Mouse (Mus musculus) neural tube, embryonic 14.5 days (tissue): ENCODE measurements around the gene Ncf4. TPM values are rescaled to one million over a fixed set of nuclear protein-coding genes. Genes with fewer than 3 reads are reported as not detected.

Source experiments
- ATAC-seq: fragments of 200-750 bp; cut with Nextera tagmentation; 2 replicates; pipeline ENCODE4 v1.8.0; 2017; ENCODE audit warnings: low read depth, mild to moderate bottlenecking, moderate TSS enrichment, moderate library complexity
- H3K27ac ChIP-seq: fragments of 300-500 bp; sonication (generic); 2 replicates; pipeline ENCODE4 v1.5.1; 2014; ENCODE audit warnings: low read depth, mild to moderate bottlenecking, control low read depth, low read length, moderate library complexity, mixed read lengths
- H3K27me3 ChIP-seq: fragments of 300-500 bp; sonication (generic); 2 replicates; pipeline ENCODE4 v1.6.1; 2014; ENCODE audit warnings: low read length; ENCODE audit not compliant: control insufficient read depth, insufficient read depth
- H3K36me3 ChIP-seq: fragments of 300-500 bp; sonication (generic); 2 replicates; pipeline ENCODE4 v1.6.1; 2014; ENCODE audit warnings: low read length, mixed read lengths; ENCODE audit not compliant: control insufficient read depth, insufficient read depth
- H3K4me1 ChIP-seq: fragments of 300-500 bp; sonication (generic); 2 replicates; pipeline ENCODE4 v1.6.1; 2014; ENCODE audit warnings: low read length; ENCODE audit not compliant: control insufficient read depth, insufficient read depth
- H3K4me2 ChIP-seq: fragments of 300-500 bp; sonication (generic); 2 replicates; pipeline ENCODE4 v1.6.1; 2014; ENCODE audit warnings: mild to moderate bottlenecking, low read depth, low read length, control low read depth
- H3K4me3 ChIP-seq: fragments of 300-500 bp; sonication (generic); 2 replicates; pipeline ENCODE4 v1.5.1; 2014; ENCODE audit warnings: low read depth, low read length, control low read depth, mixed read lengths
- H3K9ac ChIP-seq: fragments of 300-500 bp; sonication (generic); replicated peaks from 2 replicates; pipeline ENCODE4 v1.6.1; 2014; ENCODE audit warnings: low read depth, mild to moderate bottlenecking, control low read depth, low read length, mixed read lengths
- H3K9me3 ChIP-seq: fragments of 300-500 bp; sonication (generic); 2 replicates; pipeline ENCODE4 v1.6.1; 2016; ENCODE audit warnings: low read length; ENCODE audit not compliant: control insufficient read depth
- WGBS: fragments of 180-500 bp; shearing (Covaris S2); extraction: QIAGEN DNeasy Blood & Tissue Kit; methylation state at CpG from one replicate; pipeline ENCODE4 v1.1.7; 2014; 5-methylcytosine and 5-hydroxymethylcytosine counted together
- polyA plus RNA-seq: library from polyadenylated mRNA; unstranded; fragments of >200 nt; fragmentation: Nextera tagmentation; extraction: Ambion mirVana; gene quantifications from 2 replicates; pipeline ENCODE4 v1.2.1, GENCODE M21; 2014

Gene Ncf4
- polyA plus RNA-seq = 1.5 TPM in 2 replicates

DNA sequence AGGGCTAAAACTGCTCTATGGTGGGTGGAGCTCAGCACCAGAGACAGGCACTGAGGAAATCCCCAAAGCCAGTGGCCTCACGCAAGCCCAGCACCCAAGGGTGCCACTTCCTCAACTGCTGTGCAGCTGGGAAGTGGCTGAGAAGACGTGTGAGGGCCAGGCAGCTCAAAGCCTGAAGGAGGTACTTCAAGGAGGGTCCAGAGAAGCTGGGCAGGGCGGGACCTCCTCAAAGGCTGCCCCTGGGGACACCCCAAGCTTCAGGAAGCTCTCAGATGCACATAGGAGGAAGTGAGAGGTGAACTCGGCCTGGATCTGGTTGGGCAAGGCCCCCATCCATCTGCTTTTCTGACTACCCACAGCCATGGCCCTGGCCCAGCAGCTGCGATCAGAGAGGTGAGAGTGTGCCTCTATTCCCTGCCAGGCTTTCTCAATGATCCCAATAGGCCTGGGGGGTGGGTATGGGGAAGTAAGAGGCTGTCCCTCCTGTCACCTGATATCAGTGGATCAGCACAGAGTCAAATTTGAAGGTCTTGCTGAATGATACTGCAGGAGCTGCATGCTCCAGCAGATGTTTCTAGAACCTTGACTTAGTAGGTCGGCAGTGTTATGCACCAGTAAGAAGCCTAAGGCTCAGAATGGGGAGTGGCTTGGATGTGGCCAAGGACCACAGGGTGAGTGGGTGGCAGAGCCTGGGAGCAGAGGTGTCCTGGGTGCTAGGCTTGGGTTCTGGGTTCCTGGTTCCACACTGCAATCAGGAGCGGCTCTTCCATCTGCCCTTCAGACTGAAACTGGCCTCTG, at the start of gene Ncf4:
Gene Ncf4, plus strand, starts transcription at position 107 of the 798 bp plus-strand sequence.
- H3K9ac ChIP-seq = no peak within 1 kb of the TSS
- no peak within 1 kb of the TSS for H3K4me2 ChIP-seq
- H3K27ac ChIP-seq = no peak within 1 kb of the TSS
- no peak within 1 kb of the TSS for H3K4me3 ChIP-seq
- no peaks in the 10 kb centered on the region for H3K36me3 ChIP-seq
- no peaks in the 10 kb centered on the region for H3K27me3 ChIP-seq
- ATAC-seq = no peak
- WGBS = 74% methylated on average over 7 of the region's 7 CpGs
- no peaks in the 10 kb centered on the region for H3K9me3 ChIP-seq
- no peaks in the 10 kb centered on the region for H3K4me1 ChIP-seq

DNA sequence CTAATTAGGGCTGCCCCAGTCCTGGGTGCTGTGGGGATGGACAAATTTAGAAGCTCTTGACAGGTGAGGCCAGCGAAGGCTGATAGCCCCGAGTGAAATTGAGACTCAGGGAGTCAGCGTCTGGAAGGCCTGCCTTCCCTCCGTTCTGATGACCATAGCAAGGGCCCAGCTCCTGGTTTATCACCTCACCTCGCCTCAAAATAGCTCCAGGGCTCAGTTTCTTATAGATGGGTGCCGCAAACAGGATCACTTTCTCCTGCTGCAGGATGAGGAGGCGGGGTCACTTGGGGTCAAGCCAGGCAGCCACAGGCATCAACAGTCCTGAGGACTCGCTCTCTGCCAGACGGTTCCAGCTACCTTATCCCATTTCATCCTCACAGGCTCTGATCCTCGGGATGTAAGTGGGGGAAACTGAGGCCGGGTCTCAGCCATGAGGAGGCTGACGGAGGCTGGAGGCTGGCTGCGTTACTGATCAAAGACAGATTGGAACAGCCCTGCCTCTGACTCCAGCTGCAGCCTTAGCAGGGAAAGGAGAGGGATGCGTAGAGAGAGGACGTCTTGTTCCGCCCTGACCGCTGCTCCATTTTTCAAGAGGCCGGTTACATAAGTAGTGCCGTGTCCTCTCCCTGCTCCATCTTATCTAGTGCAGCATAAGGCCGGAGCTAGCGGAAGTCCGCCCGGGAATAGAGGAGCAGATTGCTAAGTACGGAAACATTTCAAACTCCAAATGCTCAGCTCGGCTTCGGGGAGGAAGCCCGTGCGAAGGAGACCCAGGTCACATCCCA, 49.3 kb upstream of the Ncf4 start:
- Histone ChIP-seq H3K4me2 (no peak overlapping the region), H3K4me3 (no peak overlapping the region), H3K27me3 (no peaks in the 10 kb centered on the region), H3K27ac (no peak overlapping the region), H3K4me1 (no peaks in the 10 kb centered on the region), H3K36me3 (no peaks in the 10 kb centered on the region), H3K9ac (no peak overlapping the region), H3K9me3 (no peaks in the 10 kb centered on the region)
- WGBS = 83% methylated on average over 28 of the region's 28 CpGs
- no peak for ATAC-seq

DNA sequence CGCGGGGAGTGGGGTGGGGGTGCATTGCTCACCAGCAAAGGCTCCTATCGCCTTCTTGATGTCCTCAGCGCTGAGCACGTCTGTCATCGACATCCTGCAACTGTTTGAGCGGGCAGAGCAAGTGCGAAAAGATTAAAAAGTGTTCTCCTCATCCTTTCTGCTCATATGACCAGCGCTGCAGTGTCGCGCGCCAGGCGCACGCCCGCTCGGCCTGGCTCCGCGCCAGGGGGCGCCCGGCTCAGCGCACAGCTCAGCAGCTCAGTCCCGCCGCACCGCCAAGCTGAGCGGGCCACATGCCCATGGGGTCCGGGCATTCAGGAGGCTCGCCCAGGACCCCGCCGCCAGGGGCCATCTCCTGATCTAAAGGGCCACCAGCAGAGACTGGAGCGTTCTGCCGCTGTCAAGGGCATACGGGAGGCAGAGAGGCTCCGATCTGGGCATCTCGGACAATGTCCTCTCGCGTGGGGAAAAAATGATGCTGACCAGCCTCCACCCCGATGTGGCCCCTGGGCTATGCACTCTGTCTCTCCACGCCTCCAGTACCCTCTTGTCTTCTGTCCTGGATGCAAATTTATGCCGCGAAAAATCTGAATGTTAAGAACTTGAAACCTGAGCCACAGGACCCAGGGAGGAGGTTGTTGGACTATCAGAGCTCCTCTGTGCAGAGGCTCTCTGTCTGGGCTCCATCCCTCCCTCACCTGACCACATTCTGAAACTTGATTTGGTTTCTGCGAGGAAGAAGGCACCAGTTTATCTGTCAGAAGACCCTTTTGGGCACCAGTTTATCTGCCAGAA, 40.4 kb upstream of the Ncf4 start:
- Histone ChIP-seq H3K4me2 (peak overlapping the region; percentile 53), H3K4me1 (peaks cover 4% of the 10 kb centered on the region; the same call in 1 of the 2 replicates), H3K9me3 (no peaks in the 10 kb centered on the region), H3K27me3 (peaks cover 16% of the 10 kb centered on the region; the same call in 1 of the 2 replicates), H3K27ac (no peak overlapping the region), H3K9ac (peak overlapping the region; percentile 53; the same call in 1 of the 2 replicates), H3K4me3 (peak overlapping the region; percentile 29), H3K36me3 (no peaks in the 10 kb centered on the region)
- ATAC-seq = peak; percentile 81
- 2% methylated on average over 41 of the region's 41 CpGs for WGBS

DNA sequence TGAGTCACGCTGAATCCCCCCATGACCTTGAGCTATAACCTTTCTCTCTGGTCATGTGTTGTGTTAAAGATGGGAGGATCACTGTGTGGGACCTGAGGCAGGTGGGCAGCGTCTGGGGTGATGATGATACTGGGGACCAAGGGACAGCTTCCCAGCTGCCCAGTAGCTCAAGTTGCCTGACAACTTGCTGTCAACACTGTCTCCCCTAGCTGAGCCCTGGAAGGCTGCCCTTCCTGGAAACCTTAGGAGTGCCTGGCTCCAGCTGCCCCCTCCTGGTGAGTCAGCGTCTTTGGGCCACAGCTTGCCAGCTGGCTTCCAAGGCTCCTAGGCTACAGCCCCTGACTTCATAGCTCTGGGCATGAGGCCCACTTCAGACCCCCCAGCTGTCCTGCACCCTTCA, 39.4 kb upstream of the Ncf4 start:
- Histone ChIP-seq H3K9ac (no peak overlapping the region), H3K27ac (no peak overlapping the region), H3K4me2 (no peak overlapping the region), H3K4me1 (peaks cover 4% of the 10 kb centered on the region; the same call in 1 of the 2 replicates), H3K27me3 (peaks cover 16% of the 10 kb centered on the region; the same call in 1 of the 2 replicates), H3K4me3 (no peak overlapping the region), H3K9me3 (no peaks in the 10 kb centered on the region), H3K36me3 (no peaks in the 10 kb centered on the region)
- WGBS = 42% methylated on average over 3 of the region's 3 CpGs
- ATAC-seq = peak; percentile 49; the same call in 1 of the 2 replicates

DNA sequence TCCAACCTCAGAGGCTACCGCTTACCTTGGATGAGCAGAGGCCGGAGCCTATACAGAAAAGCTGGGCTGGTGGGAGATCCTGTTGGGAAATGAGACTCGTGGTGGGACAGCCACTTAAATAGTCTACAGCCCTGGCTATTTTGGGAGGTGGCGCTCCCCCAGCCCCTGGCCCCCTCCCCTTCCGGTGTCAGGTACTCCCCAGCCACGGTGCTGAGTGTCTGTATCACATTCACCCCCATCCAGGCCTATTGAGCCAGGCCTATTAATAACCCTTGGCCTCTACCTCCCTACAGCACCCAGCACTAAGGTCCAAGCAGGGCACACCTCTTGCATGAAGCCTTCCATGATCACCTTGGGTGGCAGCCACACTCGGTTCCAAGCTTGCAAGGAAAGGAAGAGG, 38.3 kb upstream of the Ncf4 start, which contains the start of gene Pvalb:
Gene Pvalb, minus strand, starts transcription at position 89 of the 400 bp plus-strand sequence.
- H3K4me3 ChIP-seq = no peak within 1 kb of the TSS
- no peaks in the 10 kb centered on the region for H3K9me3 ChIP-seq
- no peaks in the 10 kb centered on the region for H3K36me3 ChIP-seq
- ATAC-seq = no peak
- peaks cover 4% of the 10 kb centered on the region; the same call in 1 of the 2 replicates for H3K4me1 ChIP-seq
- H3K9ac ChIP-seq = no peak within 1 kb of the TSS
- 88% methylated on average over 7 of the region's 7 CpGs for WGBS
- peaks cover 16% of the 10 kb centered on the region; the same call in 1 of the 2 replicates for H3K27me3 ChIP-seq
- no peak within 1 kb of the TSS for H3K27ac ChIP-seq
- H3K4me2 ChIP-seq = no peak within 1 kb of the TSS

DNA sequence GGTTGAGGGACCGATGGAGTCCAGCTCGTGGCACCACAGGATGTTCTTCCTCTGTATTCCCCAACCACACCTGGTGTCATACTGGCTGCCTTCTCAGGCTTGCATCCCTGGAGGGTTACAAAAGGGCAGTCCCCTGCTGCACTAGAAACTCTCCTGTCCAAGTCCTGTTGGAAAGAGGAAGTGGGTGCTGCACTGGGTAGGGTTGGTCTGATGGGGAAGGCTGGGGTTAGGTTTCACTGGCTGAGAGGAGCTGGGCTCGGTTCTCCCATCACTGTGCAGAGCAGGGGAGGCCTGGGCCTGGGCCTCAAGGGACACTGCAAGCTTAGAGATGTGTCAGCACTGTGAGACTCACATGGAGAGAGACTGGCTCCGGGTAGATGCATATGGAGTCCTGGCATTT, 34.4 kb upstream of the Ncf4 start:
- ATAC-seq = no peak
- Histone ChIP-seq H3K36me3 (no peaks in the 10 kb centered on the region), H3K27me3 (0 out of 2 replicates have a peak, but pooled peaks cover 1% of the 10 kb centered on the region), H3K4me1 (no peaks in the 10 kb centered on the region), H3K9ac (no peak overlapping the region), H3K9me3 (no peaks in the 10 kb centered on the region), H3K4me2 (no peak overlapping the region), H3K27ac (no peak overlapping the region), H3K4me3 (no peak overlapping the region)
- WGBS = 89% methylated on average over 4 of the region's 4 CpGs

DNA sequence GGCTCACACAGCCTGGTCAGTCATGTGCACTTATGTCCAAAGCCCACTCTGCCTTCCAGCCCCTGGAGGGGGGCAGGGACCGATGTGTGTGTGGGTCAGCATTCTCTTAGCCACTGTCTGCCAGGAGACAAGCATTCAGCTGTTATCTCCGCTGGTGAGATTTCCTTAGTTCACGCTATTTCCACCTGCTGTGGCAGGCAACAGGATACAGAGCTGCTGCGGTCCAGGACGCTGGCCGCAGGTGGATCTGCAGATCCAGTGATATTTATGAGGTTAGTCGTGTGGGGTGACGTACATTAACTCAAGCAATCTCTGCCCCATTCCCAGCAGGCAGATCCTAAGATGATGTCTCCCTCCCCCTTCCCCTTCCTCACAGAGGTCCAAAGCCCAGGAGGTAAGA, 33.2 kb upstream of the Ncf4 start:
- H3K27me3 ChIP-seq = no peaks in the 10 kb centered on the region
- H3K4me3 ChIP-seq = no peak overlapping the region
- no peak for ATAC-seq
- 79% methylated on average over 8 of the region's 8 CpGs for WGBS
- H3K4me1 ChIP-seq = no peaks in the 10 kb centered on the region
- no peaks in the 10 kb centered on the region for H3K36me3 ChIP-seq
- H3K27ac ChIP-seq = no peak overlapping the region
- no peaks in the 10 kb centered on the region for H3K9me3 ChIP-seq
- no peak overlapping the region for H3K9ac ChIP-seq
- no peak overlapping the region for H3K4me2 ChIP-seq

DNA sequence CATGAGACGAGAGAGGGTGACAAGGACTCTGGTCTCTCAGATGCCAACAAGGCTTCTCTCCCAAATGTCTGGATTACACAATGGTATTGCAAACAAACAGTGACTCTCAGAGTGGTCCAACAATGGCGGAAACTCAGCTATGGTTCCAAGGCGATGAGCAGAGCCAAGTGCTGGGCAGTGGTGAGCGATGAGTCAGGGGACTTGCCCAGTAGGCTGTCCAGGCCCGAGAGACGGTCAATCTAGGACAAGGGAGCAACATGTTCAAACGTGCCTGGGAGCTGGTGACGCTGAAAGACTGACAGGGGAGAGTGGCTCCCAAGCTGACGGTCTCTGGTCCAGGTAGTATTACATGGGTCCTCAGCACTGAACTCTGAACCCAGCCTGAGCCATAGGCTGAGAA, 29.3 kb upstream of the Ncf4 start:
- no peak for ATAC-seq
- WGBS = 87% methylated on average over 9 of the region's 9 CpGs
- Histone ChIP-seq H3K9me3 (no peaks in the 10 kb centered on the region), H3K4me3 (no peak overlapping the region), H3K36me3 (no peaks in the 10 kb centered on the region), H3K4me2 (no peak overlapping the region), H3K27me3 (no peaks in the 10 kb centered on the region), H3K4me1 (no peaks in the 10 kb centered on the region), H3K9ac (no peak overlapping the region), H3K27ac (no peak overlapping the region)
